Mouse (Mus musculus): ENCODE data around the gene Cdh18. TPM values are rescaled to one million over a fixed set of nuclear protein-coding genes. Genes with fewer than 3 reads are reported as not detected.

The Cdh18 gene
- total RNA-seq, 2 experiments from 2014 or later: not detected

- ATAC-seq (replicated peaks; ENCODE audit: low FRiP score, poor library complexity, severe bottlenecking): no peak
Measured at GRCm38 (mm10) chr15:23418158-23418557, 869.3 kb downstream of the Cdh18 start.

- ATAC-seq (replicated peaks; ENCODE audit: low FRiP score, poor library complexity, severe bottlenecking): no peak
Measured at GRCm38 (mm10) chr15:23420010-23420409, 871.2 kb downstream of the Cdh18 start.

GRCm38 (mm10) chr15:23430021-23430420 is 881.2 kb downstream of the Cdh18 start:
- ATAC-seq (replicated peaks; ENCODE audit: low FRiP score, poor library complexity, severe bottlenecking): no peak

- no peak for ATAC-seq (replicated peaks; ENCODE audit: low FRiP score, poor library complexity, severe bottlenecking)
Measured at GRCm38 (mm10) chr15:23448542-23448941, 899.7 kb downstream of the Cdh18 start.

GRCm38 (mm10) chr15:23452098-23452625 is 903.3 kb downstream of the Cdh18 start:
- ATAC-seq (replicated peaks; ENCODE audit: low FRiP score, poor library complexity, severe bottlenecking): no peak

GRCm38 (mm10) chr15:23453331-23453730 is 904.5 kb downstream of the Cdh18 start:
- ATAC-seq (replicated peaks; ENCODE audit: low FRiP score, poor library complexity, severe bottlenecking): no peak

GRCm38 (mm10) chr15:23455344-23455743 is 906.5 kb downstream of the Cdh18 start:
- ATAC-seq (replicated peaks; ENCODE audit: low FRiP score, poor library complexity, severe bottlenecking): no peak

- no peak for ATAC-seq (replicated peaks; ENCODE audit: low FRiP score, poor library complexity, severe bottlenecking)
Measured at GRCm38 (mm10) chr15:23457401-23457800, 908.6 kb downstream of the Cdh18 start.

- ATAC-seq (replicated peaks; ENCODE audit: low FRiP score, poor library complexity, severe bottlenecking): no peak
Measured at GRCm38 (mm10) chr15:23470527-23471475, 922.0 kb downstream of the Cdh18 start.

GRCm38 (mm10) chr15:23486306-23486705 is 937.5 kb downstream of the Cdh18 start:
- no peak for ATAC-seq (replicated peaks; ENCODE audit: low FRiP score, poor library complexity, severe bottlenecking)

GRCm38 (mm10) chr15:23506480-23506879 is 957.7 kb downstream of the Cdh18 start:
- ATAC-seq (replicated peaks; ENCODE audit: low FRiP score, poor library complexity, severe bottlenecking): no peak

GRCm38 (mm10) chr15:23509694-23510093 is 960.9 kb downstream of the Cdh18 start:
- no peak for ATAC-seq (replicated peaks; ENCODE audit: low FRiP score, poor library complexity, severe bottlenecking)

GRCm38 (mm10) chr15:23515786-23516185 is 967.0 kb downstream of the Cdh18 start:
- ATAC-seq (replicated peaks; ENCODE audit: low FRiP score, poor library complexity, severe bottlenecking): no peak

GRCm38 (mm10) chr15:23518079-23518478 is 969.3 kb downstream of the Cdh18 start:
- no peak for ATAC-seq (replicated peaks; ENCODE audit: low FRiP score, poor library complexity, severe bottlenecking)
